Mouse (Mus musculus) lung, adult 2 months (tissue): ENCODE data around the gene Olfr283. TPM values are rescaled to one million over a fixed set of nuclear protein-coding genes. Genes with fewer than 3 reads are reported as not detected.

ENCODE experiments used
- DNase-seq: peaks from one replicate; pipeline ENCODE4 v3.0.0; 2022
- H3K4me1 ChIP-seq: fragments of 200-500 bp; 2 replicates; pipeline ENCODE4 v1.6.1; 2011; ENCODE audit warnings: low read length; ENCODE audit not compliant: control insufficient read depth, insufficient read depth
- H3K4me3 ChIP-seq: fragments of 200-500 bp; replicated peaks from 2 replicates; pipeline ENCODE3; 2011; ENCODE audit warnings: low read depth, mild to moderate bottlenecking, control low read depth, low read length; ENCODE audit errors: extremely low read depth
- CTCF ChIP-seq: fragments of 200-500 bp; IDR thresholded peaks from 2 replicates; pipeline ENCODE4 v1.5.1; 2011; ENCODE audit warnings: mild to moderate bottlenecking, low read length, control low read depth; ENCODE audit not compliant: insufficient read depth
- POLR2A ChIP-seq: fragments of 200-500 bp; IDR thresholded peaks from 2 replicates; pipeline ENCODE4 v1.6.1; 2011; ENCODE audit warnings: low read depth, mild to moderate bottlenecking, control low read depth, low read length, borderline replicate concordance; ENCODE audit errors: extremely low read depth
- WGBS: fragments of 180-500 bp; shearing (Covaris S2); methylation state at CpG from one replicate; pipeline ENCODE4 v1.1.7; 2018; 5-methylcytosine and 5-hydroxymethylcytosine counted together
- polyA plus RNA-seq: library from polyadenylated mRNA; depleted of rRNA; stranded (reverse); fragments of >200 nt; gene quantifications from 2 replicates; pipeline ENCODE4 v1.2.3, GENCODE M21; 2012; rRNA removed

The Olfr283 gene
- polyA plus RNA-seq, 1 experiment, result not detected

- H3K4me1 ChIP-seq, result no peaks in the 10 kb centered on the region
- 63% methylated on average over 17 of the region's 17 CpGs for WGBS
- TF ChIP-seq POLR2A, result no peak
- peak; percentile 34; the same call in 1 of the 2 replicates for TF ChIP-seq CTCF
- DNase-seq, result no peak
- no peak overlapping the region for H3K4me3 ChIP-seq
These were observed 27.8 kb upstream of the Olfr283 start for GRCm38 (mm10) chr15:98408406-98409060.

- TF ChIP-seq CTCF, result no peak
- TF ChIP-seq POLR2A, result no peak
- Histone ChIP-seq H3K4me3 (no peak overlapping the region), H3K4me1 (no peaks in the 10 kb centered on the region)
- WGBS, result 89% methylated on average over 10 of the region's 10 CpGs
- no peak for DNase-seq
These were observed 21.6 kb upstream of the Olfr283 start for GRCm38 (mm10) chr15:98402356-98402755.

GRCm38 (mm10) chr15:98397136-98397535 lies 16.4 kb upstream of the Olfr283 start:
- TF ChIP-seq POLR2A (no peak), CTCF (no peak)
- Histone ChIP-seq H3K4me1 (no peaks in the 10 kb centered on the region), H3K4me3 (no peak overlapping the region)
- DNase-seq, result no peak
- WGBS, result 79% methylated on average over 1 of the region's 1 CpGs

GRCm38 (mm10) chr15:98391903-98392187 lies 11.1 kb upstream of the Olfr283 start:
- DNase-seq, result no peak
- WGBS, result 26% methylated on average over 2 of the region's 2 CpGs
- H3K4me3 ChIP-seq, result no peak overlapping the region
- H3K4me1 ChIP-seq, result no peaks in the 10 kb centered on the region
- TF ChIP-seq POLR2A, result no peak
- TF ChIP-seq CTCF, result no peak

GRCm38 (mm10) chr15:98391081-98391902 lies 10.5 kb upstream of the Olfr283 start:
- Histone ChIP-seq H3K4me1 (no peaks in the 10 kb centered on the region), H3K4me3 (no peak overlapping the region)
- no peak for DNase-seq
- WGBS, result 64% methylated on average over 10 of the region's 10 CpGs
- TF ChIP-seq CTCF, result no peak
- no peak for TF ChIP-seq POLR2A

GRCm38 (mm10) chr15:98389796-98390195 lies 9.1 kb upstream of the Olfr283 start:
- DNase-seq, result peak; percentile 48
- Histone ChIP-seq H3K4me1 (no peaks in the 10 kb centered on the region), H3K4me3 (no peak overlapping the region)
- WGBS, result 18% methylated on average over 7 of the region's 7 CpGs
- TF ChIP-seq CTCF, result peak; percentile 85
- TF ChIP-seq POLR2A, result no peak

GRCm38 (mm10) chr15:98387621-98388020 lies 6.9 kb upstream of the Olfr283 start:
- H3K4me1 ChIP-seq, result no peaks in the 10 kb centered on the region
- no peak for TF ChIP-seq POLR2A
- TF ChIP-seq CTCF, result no peak
- 72% methylated on average over 2 of the region's 2 CpGs for WGBS
- DNase-seq, result no peak
- H3K4me3 ChIP-seq, result no peak overlapping the region

- H3K4me1 ChIP-seq, result no peaks in the 10 kb centered on the region
- DNase-seq, result no peak
- no peak overlapping the region for H3K4me3 ChIP-seq
- TF ChIP-seq CTCF, result no peak
- WGBS, result 90% methylated on average over 13 of the region's 13 CpGs
These were observed 2.5 kb downstream of the Olfr283 start for GRCm38 (mm10) chr15:98378209-98378608.

- Histone ChIP-seq H3K4me3 (no peak within 1 kb of the TSS), H3K4me1 (no peaks in the 10 kb centered on the region)
- TF ChIP-seq POLR2A (no peak), CTCF (no peak)
- DNase-seq, result no peak
- WGBS, result 72% methylated on average over 8 of the region's 8 CpGs
These were observed 39.9 kb downstream of the Olfr283 start, which contains the start of gene Olfr284 for GRCm38 (mm10) chr15:98340887-98341286. Gene Olfr284, minus strand, starts transcription at chr15:98340987.

Other genes with a start within 250 kb of the Olfr283 start
- gene Asb8, start 215.3 kb downstream of the Olfr283 start, polyA plus RNA-seq, result 32.0 and 40.0 TPM in 2 replicates
- 4.9 and 5.0 TPM in 2 replicates for gene Ccdc184, start 213.8 kb downstream of the Olfr283 start, polyA plus RNA-seq
- gene Olfr288, start 185.4 kb downstream of the Olfr283 start, polyA plus RNA-seq, result not detected in 2 replicates
- not detected in 2 replicates for gene Gm44579, start 160.0 kb downstream of the Olfr283 start, polyA plus RNA-seq
- not detected in 2 replicates for gene Olfr287, start 159.9 kb downstream of the Olfr283 start, polyA plus RNA-seq
- gene Olfr286, start 146.5 kb downstream of the Olfr283 start, polyA plus RNA-seq, result not detected in 2 replicates
- not detected in 2 replicates for gene H1fnt, start 123.7 kb downstream of the Olfr283 start, polyA plus RNA-seq
- gene Zfp641, start 84.8 kb downstream of the Olfr283 start, polyA plus RNA-seq, result 7.7 and 9.6 TPM in 2 replicates
- gene Olfr285, start 63.6 kb downstream of the Olfr283 start, polyA plus RNA-seq, result not detected in 2 replicates
- not detected in 2 replicates for gene Olfr284, start 40.0 kb downstream of the Olfr283 start, polyA plus RNA-seq
- not detected in 2 replicates for gene Olfr282, start 50.3 kb upstream of the Olfr283 start, polyA plus RNA-seq
- gene Olfr281, start 71.6 kb upstream of the Olfr283 start, polyA plus RNA-seq, result not detected in 2 replicates
- gene OR5BS1P, start 89.0 kb upstream of the Olfr283 start, polyA plus RNA-seq, result 0.03 and 0.05 TPM in 2 replicates
- gene Lalba, start 101.8 kb upstream of the Olfr283 start, polyA plus RNA-seq, result 0.39 TPM in 1 of 2 replicates, not detected in the other
- gene Olfr279, start 111.5 kb upstream of the Olfr283 start, polyA plus RNA-seq, result 0.12 and 0.13 TPM in 2 replicates
- gene Kansl2, start 153.3 kb upstream of the Olfr283 start, polyA plus RNA-seq, result 26.7 and 32.1 TPM in 2 replicates
- 10.4 and 13.0 TPM in 2 replicates for gene Ccnt1, start 190.0 kb upstream of the Olfr283 start, polyA plus RNA-seq
- gene 4930415O20Rik, start 190.1 kb upstream of the Olfr283 start, polyA plus RNA-seq, result not detected in 2 replicates
- gene Adcy6, start 229.1 kb upstream of the Olfr283 start, polyA plus RNA-seq, result 52.3 and 62.8 TPM in 2 replicates
- 34.1 and 37.1 TPM in 2 replicates for gene Cacnb3, start 249.9 kb upstream of the Olfr283 start, polyA plus RNA-seq